22 mouse cellular contexts compared by ENCODE assay signal in genomic region chr5:73210971-73211315, GRCm38 (mm10).
"Had no signal": no experiment of that assay in that cellular context is flagged by ENCODE, and none has a peak within 500 bp of the region (broad histone marks: within the 10 kb centered on the region; RNA-seq: fewer than 3 reads in every experiment).

No protein-coding gene starts in this region.

- ATAC-seq: hindbrain, postnatal 0 days; liver, embryonic 12.5 days had no signal

- H3K4me3 ChIP-seq: heart, embryonic 13.5 days; heart, embryonic 15.5 days; hindbrain, embryonic 13.5 days; hindbrain, embryonic 15.5 days; kidney, embryonic 15.5 days; left cerebral cortex, adult 2 months; limb, embryonic 13.5 days; limb, embryonic 15.5 days; liver, embryonic 12.5 days had no signal

- DNase-seq: gastrocnemius, postnatal 14 days; gastrocnemius, postnatal 36 days; heart, adult 18-20 months; kidney, adult 11 months; kidney, adult 2 months; kidney, adult 9 months; kidney, postnatal 10 days; kidney, postnatal 25 days; layer of hippocampus, adult 9-11 months; layer of hippocampus, postnatal 36 days had no signal

- H3K9ac ChIP-seq: heart, embryonic 13.5 days; heart, embryonic 15.5 days; hindbrain, embryonic 13.5 days; hindbrain, embryonic 15.5 days; kidney, embryonic 15.5 days; limb, embryonic 13.5 days; limb, embryonic 15.5 days; liver, embryonic 12.5 days; liver, embryonic 14.5 days had no signal

- H3K9me3 ChIP-seq: heart, embryonic 13.5 days; heart, embryonic 15.5 days; hindbrain, embryonic 13.5 days; hindbrain, embryonic 15.5 days; kidney, embryonic 15.5 days; limb, embryonic 13.5 days; limb, embryonic 15.5 days; liver, embryonic 12.5 days had no signal

- H3K27me3 ChIP-seq: heart, embryonic 13.5 days; heart, embryonic 15.5 days; hindbrain, embryonic 13.5 days; hindbrain, embryonic 15.5 days; kidney, embryonic 15.5 days; limb, embryonic 13.5 days; limb, embryonic 15.5 days; liver, embryonic 12.5 days had no signal

- H3K36me3 ChIP-seq: heart, embryonic 15.5 days; hindbrain, embryonic 15.5 days had no signal

- H3K27ac ChIP-seq: heart, embryonic 13.5 days; heart, embryonic 15.5 days; hindbrain, embryonic 13.5 days; hindbrain, embryonic 15.5 days; hindbrain, postnatal 0 days; kidney, embryonic 15.5 days; left cerebral cortex, adult 2 months; limb, embryonic 13.5 days; limb, embryonic 15.5 days; liver, embryonic 12.5 days; liver, embryonic 14.5 days had no signal

- H3K4me2 ChIP-seq: heart, embryonic 11.5 days; heart, embryonic 13.5 days; heart, embryonic 15.5 days; hindbrain, embryonic 13.5 days; hindbrain, embryonic 15.5 days; kidney, embryonic 15.5 days; limb, embryonic 13.5 days; limb, embryonic 15.5 days; liver, embryonic 12.5 days had no signal
